Mouse (Mus musculus): ENCODE results near the gene Tmem210. TPM values are rescaled to one million over a fixed set of nuclear protein-coding genes. Genes with fewer than 3 reads are reported as not detected.

Tmem210 gene
- polyA plus RNA-seq, 1 experiment from 2014 or later: not detected

GRCm38 (mm10) chr2:25333569-25333968, 45.6 kb downstream of the Tmem210 start:
- peaks cover 50% of the 10 kb centered on the region for H3K36me3 ChIP-seq (replicated peaks)
- no peak overlapping the region for H3K27ac ChIP-seq (replicated peaks)
- H3K4me3 ChIP-seq: peak overlapping the region; percentile 93
- H3K27me3 ChIP-seq (replicated peaks; ENCODE audit: low read depth, poor library complexity, severe bottlenecking): no peaks in the 10 kb centered on the region
- 74% methylated on average over 2 of the region's 2 CpGs for WGBS
- H3K4me1 ChIP-seq: peaks cover 19% of the 10 kb centered on the region
- no peaks in the 10 kb centered on the region for H3K9me3 ChIP-seq
- no peak for DNase-seq (ENCODE audit: low spot score)

GRCm38 (mm10) chr2:25338303-25338702, 50.4 kb downstream of the Tmem210 start:
- Histone ChIP-seq H3K4me3 (no peak overlapping the region), H3K9me3 (no peaks in the 10 kb centered on the region), H3K36me3 (replicated peaks) (peaks cover 92% of the 10 kb centered on the region), H3K4me1 (peaks cover 8% of the 10 kb centered on the region), H3K27me3 (replicated peaks; ENCODE audit: low read depth, poor library complexity, severe bottlenecking) (no peaks in the 10 kb centered on the region), H3K27ac (replicated peaks) (no peak overlapping the region)
- 95% methylated on average over 6 of the region's 6 CpGs for WGBS
- DNase-seq (ENCODE audit: low spot score): no peak

Other genes starting within 250 kb of the Tmem210 start
- gene Nsmf, start 233.8 kb upstream of the Tmem210 start, polyA plus RNA-seq (2016; fragmentation: Nextera tagmentation; extraction: Ambion mirVana): 67.3 and 68.6 TPM in 2 replicates
- not detected in 2 replicates for gene Entpd8, start 207.8 kb upstream of the Tmem210 start, polyA plus RNA-seq (2016; fragmentation: Nextera tagmentation; extraction: Ambion mirVana)
- 0.21 and 0.24 TPM in 2 replicates for gene Noxa1, start 193.0 kb upstream of the Tmem210 start, polyA plus RNA-seq (2016; fragmentation: Nextera tagmentation; extraction: Ambion mirVana)
- 19.8 and 26.6 TPM in 2 replicates for gene Nrarp, start 107.4 kb upstream of the Tmem210 start, polyA plus RNA-seq (2016; fragmentation: Nextera tagmentation; extraction: Ambion mirVana)
- 2.2 and 2.4 TPM in 2 replicates for gene Tor4a, start 91.3 kb upstream of the Tmem210 start, polyA plus RNA-seq (2016; fragmentation: Nextera tagmentation; extraction: Ambion mirVana)
- gene Nelfb, start 76.7 kb upstream of the Tmem210 start, polyA plus RNA-seq (2016; fragmentation: Nextera tagmentation; extraction: Ambion mirVana): 124 and 125 TPM in 2 replicates
- not detected in 2 replicates for gene Stpg3, start 73.5 kb upstream of the Tmem210 start, polyA plus RNA-seq (2016; fragmentation: Nextera tagmentation; extraction: Ambion mirVana)
- 0.74 and 1.4 TPM in 2 replicates for gene Fam166a, start 69.4 kb upstream of the Tmem210 start, polyA plus RNA-seq (2016; fragmentation: Nextera tagmentation; extraction: Ambion mirVana)
- gene Tubb4b, start 63.4 kb upstream of the Tmem210 start, polyA plus RNA-seq (2016; fragmentation: Nextera tagmentation; extraction: Ambion mirVana): 562 and 601 TPM in 2 replicates
- gene Slc34a3, start 53.8 kb upstream of the Tmem210 start, polyA plus RNA-seq (2016; fragmentation: Nextera tagmentation; extraction: Ambion mirVana): not detected in 2 replicates
- gene Rnf224, start 51.4 kb upstream of the Tmem210 start, polyA plus RNA-seq (2016; fragmentation: Nextera tagmentation; extraction: Ambion mirVana): not detected in 2 replicates
- gene Rnf208, start 45.9 kb upstream of the Tmem210 start, polyA plus RNA-seq (2016; fragmentation: Nextera tagmentation; extraction: Ambion mirVana): 15.1 and 16.4 TPM in 2 replicates
- gene Cysrt1, start 45.7 kb upstream of the Tmem210 start, polyA plus RNA-seq (2016; fragmentation: Nextera tagmentation; extraction: Ambion mirVana): 0.59 TPM in 1 of 2 replicates, not detected in the other
- gene AL732309.1, start 41.3 kb upstream of the Tmem210 start, polyA plus RNA-seq (2016; fragmentation: Nextera tagmentation; extraction: Ambion mirVana): 6.3 and 7.9 TPM in 2 replicates
- 15.2 and 18.3 TPM in 2 replicates for gene Tmem203, start 32.7 kb upstream of the Tmem210 start, polyA plus RNA-seq (2016; fragmentation: Nextera tagmentation; extraction: Ambion mirVana)
- gene Tprn, start 25.5 kb upstream of the Tmem210 start, polyA plus RNA-seq (2016; fragmentation: Nextera tagmentation; extraction: Ambion mirVana): 8.0 and 9.0 TPM in 2 replicates
- gene Ssna1, start 15.7 kb upstream of the Tmem210 start, polyA plus RNA-seq (2016; fragmentation: Nextera tagmentation; extraction: Ambion mirVana): 228 and 238 TPM in 2 replicates
- gene Anapc2, start 15.7 kb upstream of the Tmem210 start, polyA plus RNA-seq (2016; fragmentation: Nextera tagmentation; extraction: Ambion mirVana): 147 and 151 TPM in 2 replicates
- gene Lrrc26, start 1.8 kb downstream of the Tmem210 start, polyA plus RNA-seq (2016; fragmentation: Nextera tagmentation; extraction: Ambion mirVana): not detected in 2 replicates
- 0.89 and 1.4 TPM in 2 replicates for gene Grin1, start 31.0 kb downstream of the Tmem210 start, polyA plus RNA-seq (2016; fragmentation: Nextera tagmentation; extraction: Ambion mirVana)
- 50.4 and 51.9 TPM in 2 replicates for gene Man1b1, start 44.2 kb downstream of the Tmem210 start, polyA plus RNA-seq (2016; fragmentation: Nextera tagmentation; extraction: Ambion mirVana)
- 17.0 and 18.0 TPM in 2 replicates for gene Dpp7, start 68.2 kb downstream of the Tmem210 start, polyA plus RNA-seq (2016; fragmentation: Nextera tagmentation; extraction: Ambion mirVana)
- gene Uap1l1, start 77.5 kb downstream of the Tmem210 start, polyA plus RNA-seq (2016; fragmentation: Nextera tagmentation; extraction: Ambion mirVana): 8.5 and 11.4 TPM in 2 replicates
- 73.6 and 74.6 TPM in 2 replicates for gene Sapcd2, start 84.2 kb downstream of the Tmem210 start, polyA plus RNA-seq (2016; fragmentation: Nextera tagmentation; extraction: Ambion mirVana)
- 0.14 TPM in 1 of 2 replicates, not detected in the other for gene Entpd2, start 107.7 kb downstream of the Tmem210 start, polyA plus RNA-seq (2016; fragmentation: Nextera tagmentation; extraction: Ambion mirVana)
- gene Npdc1, start 111.2 kb downstream of the Tmem210 start, polyA plus RNA-seq (2016; fragmentation: Nextera tagmentation; extraction: Ambion mirVana): 38.3 and 40.3 TPM in 2 replicates
- gene Fut7, start 135.1 kb downstream of the Tmem210 start, polyA plus RNA-seq (2016; fragmentation: Nextera tagmentation; extraction: Ambion mirVana): not detected in 2 replicates
- gene Abca2, start 140.6 kb downstream of the Tmem210 start, polyA plus RNA-seq (2016; fragmentation: Nextera tagmentation; extraction: Ambion mirVana): 4.3 and 5.6 TPM in 2 replicates
- gene Clic3, start 168.7 kb downstream of the Tmem210 start, polyA plus RNA-seq (2016; fragmentation: Nextera tagmentation; extraction: Ambion mirVana): 0.60 and 1.4 TPM in 2 replicates
- gene Paxx, start 172.9 kb downstream of the Tmem210 start, polyA plus RNA-seq (2016; fragmentation: Nextera tagmentation; extraction: Ambion mirVana): 15.8 and 16.0 TPM in 2 replicates
- gene Ptgds, start 181.9 kb downstream of the Tmem210 start, polyA plus RNA-seq (2016; fragmentation: Nextera tagmentation; extraction: Ambion mirVana): 0.18 TPM in 1 of 2 replicates, not detected in the other
- not detected in 2 replicates for gene Lcn12, start 205.8 kb downstream of the Tmem210 start, polyA plus RNA-seq (2016; fragmentation: Nextera tagmentation; extraction: Ambion mirVana)
- 87.9 and 92.2 TPM in 2 replicates for gene Fbxw5, start 212.6 kb downstream of the Tmem210 start, polyA plus RNA-seq (2016; fragmentation: Nextera tagmentation; extraction: Ambion mirVana)
- gene C8g, start 213.6 kb downstream of the Tmem210 start, polyA plus RNA-seq (2016; fragmentation: Nextera tagmentation; extraction: Ambion mirVana): 6.1 and 6.7 TPM in 2 replicates

All from embryonic facial prominence, embryonic 10.5 days (tissue).